Mouse (Mus musculus) gastrocnemius, adult 2 months (tissue): Measurements from ENCODE around the gene 2200002D01Rik. TPM values are rescaled to one million over a fixed set of nuclear protein-coding genes. Genes with fewer than 3 reads are reported as not detected.

Source experiments
- DNase-seq: peaks from one replicate; pipeline ENCODE4 v3.0.0; 2022
- H3K27ac ChIP-seq: fragments of 200-600 bp; 2 replicates; pipeline ENCODE4 v1.8.1; 2022; ENCODE audit warnings: mild to moderate bottlenecking
- H3K4me3 ChIP-seq: fragments of 200-600 bp; 2 replicates; pipeline ENCODE4 v1.8.1; 2022; ENCODE audit warnings: mild to moderate bottlenecking, moderate library complexity
- CTCF ChIP-seq: fragments of 200-600 bp; IDR thresholded peaks from 2 replicates; pipeline ENCODE4 v1.8.1; 2022; ENCODE audit warnings: antibody characterized with exemption, mild to moderate bottlenecking, moderate library complexity
- intact Hi-C: fragments of 180-260 bp; cut with DNase I; formaldehyde crosslinking; loops from one replicate; pipeline ENCODE4 v1.15.1; 2025
- long read RNA-seq, 2 experiments: library from polyadenylated mRNA; stranded (forward); transcript quantifications; one replicate each; pipeline ENCODE4 v2.0.0; 2021
- total RNA-seq, 2 experiments: library from RNA; stranded (reverse); gene quantifications; 2 replicates each; pipeline ENCODE4 v1.2.3; 2021

2200002D01Rik gene
- total RNA-seq, result under 1 TPM; 0.64 to 0.81 TPM
- long read RNA-seq, experiment 1, partial matches to known transcripts, result 1 of 1 reads
- long read RNA-seq, experiment 1, other reads (novel, unspliced or antisense), result 0 of 1 reads
- long read RNA-seq, experiment 2, result 0 reads

DNA sequence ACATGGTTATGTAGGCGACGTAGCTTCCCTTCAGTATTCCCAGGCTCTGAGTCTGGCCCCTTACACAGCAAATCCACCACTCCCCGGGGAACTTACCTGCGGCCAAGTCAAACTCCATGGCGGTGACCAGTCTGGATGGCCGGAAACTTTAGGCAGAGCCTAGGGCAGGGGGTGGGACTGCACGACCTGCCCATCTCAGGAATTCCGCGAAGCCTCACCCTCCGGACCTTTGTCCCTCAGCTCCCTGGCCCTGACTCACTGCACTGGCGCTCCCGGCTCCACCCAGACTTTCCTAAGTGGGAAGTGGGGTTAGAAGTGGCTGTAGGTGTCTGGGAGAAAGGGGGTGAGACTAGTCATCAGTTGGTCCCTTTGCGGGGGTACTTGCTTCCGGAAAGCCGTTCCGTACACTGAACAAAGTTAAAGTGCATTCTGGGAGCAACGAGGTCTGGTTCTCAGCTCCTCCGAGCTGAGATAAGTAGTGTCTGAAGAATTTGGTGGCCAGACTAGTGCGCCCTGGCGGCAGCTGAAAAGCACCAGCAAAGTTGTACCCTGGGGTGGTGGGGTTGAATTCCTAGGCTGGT is at the start of gene 2200002D01Rik:
Gene 2200002D01Rik (minus strand): TSS at position 206 of the 581 bp plus-strand sequence.
- peak; percentile 43 for DNase-seq
- peak within 1 kb of the TSS; percentile 75 for H3K27ac ChIP-seq

DNA sequence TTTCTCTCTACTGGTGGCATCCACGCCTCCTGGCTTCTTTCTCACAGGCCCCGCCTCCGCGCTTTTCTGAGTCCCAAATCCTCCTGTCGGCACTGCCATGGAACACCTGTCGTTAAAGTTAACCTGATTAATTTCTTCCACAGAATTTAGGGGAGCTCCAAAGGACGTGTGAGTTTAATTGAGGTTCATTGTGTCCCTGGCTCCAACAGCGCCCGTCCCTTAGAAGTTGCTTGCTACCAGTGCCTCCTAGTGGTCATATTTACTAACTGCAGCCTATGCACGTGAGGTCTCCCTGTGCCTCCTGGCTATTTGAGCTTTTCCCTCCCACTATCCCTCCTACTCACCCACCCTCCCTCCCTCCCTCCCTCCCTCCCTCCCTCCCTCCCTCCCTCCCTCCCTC is 48.7 kb upstream of the 2200002D01Rik start:
- intact Hi-C loops, result loop anchor here (2.0 kb wide), 2 partner anchors 50 to 166 kb away; no protein-coding TSS in a partner anchor
- peak; percentile 66 for DNase-seq

More for the DNA sequence above, at the start of gene 2200002D01Rik:
- peak within 1 kb of the TSS; percentile 69 for H3K4me3 ChIP-seq
- no peak for TF ChIP-seq CTCF
- intact Hi-C loops, result no loop called here

DNA sequence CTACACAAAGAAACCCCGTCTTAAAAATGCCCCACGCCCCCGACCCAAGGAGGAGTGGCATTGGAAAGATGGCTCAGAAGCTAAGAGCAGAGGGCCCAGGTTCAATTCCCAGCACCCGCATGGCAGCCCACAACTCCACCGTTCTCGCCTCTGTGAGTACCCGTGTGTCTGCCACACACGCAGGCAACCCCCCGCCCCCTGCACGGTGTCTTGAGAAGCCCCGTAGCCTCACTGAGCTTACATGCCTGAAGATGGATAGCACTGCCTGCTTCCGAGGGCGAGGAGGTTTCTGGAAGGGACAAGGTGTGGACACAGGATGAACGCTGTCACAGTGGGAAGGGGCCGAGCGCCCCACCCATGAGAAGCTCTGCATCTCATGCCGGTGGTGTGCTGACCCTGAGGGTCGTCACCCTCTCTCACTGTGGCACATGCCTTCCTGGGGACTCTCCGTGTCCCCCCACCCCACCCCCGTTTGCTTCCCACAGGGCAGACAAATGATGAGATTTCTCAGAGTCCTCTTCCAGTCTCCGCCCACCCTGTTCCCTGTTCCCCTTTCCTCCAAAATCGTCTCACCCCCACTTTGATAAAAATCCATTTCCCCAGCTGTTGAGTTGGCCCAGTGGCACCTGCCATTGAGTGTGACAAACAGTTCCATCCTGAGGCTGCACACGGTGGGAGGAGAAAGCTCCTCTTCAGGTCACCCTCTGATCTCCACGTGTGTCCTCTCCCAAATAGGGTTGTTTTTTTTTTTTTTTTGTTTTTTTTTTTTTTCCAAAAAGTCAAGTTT is 47.8 kb upstream of the 2200002D01Rik start:
- intact Hi-C loops, result loop anchor here (2.0 kb wide), 2 partner anchors 49 to 165 kb away; no protein-coding TSS in a partner anchor

More for the DNA sequence above, 48.7 kb upstream of the 2200002D01Rik start:
- peak; percentile 84 for TF ChIP-seq CTCF
- Histone ChIP-seq H3K4me3 (peak overlapping the region; percentile 36; the same call in 1 of the 2 replicates), H3K27ac (no peak overlapping the region)

DNA sequence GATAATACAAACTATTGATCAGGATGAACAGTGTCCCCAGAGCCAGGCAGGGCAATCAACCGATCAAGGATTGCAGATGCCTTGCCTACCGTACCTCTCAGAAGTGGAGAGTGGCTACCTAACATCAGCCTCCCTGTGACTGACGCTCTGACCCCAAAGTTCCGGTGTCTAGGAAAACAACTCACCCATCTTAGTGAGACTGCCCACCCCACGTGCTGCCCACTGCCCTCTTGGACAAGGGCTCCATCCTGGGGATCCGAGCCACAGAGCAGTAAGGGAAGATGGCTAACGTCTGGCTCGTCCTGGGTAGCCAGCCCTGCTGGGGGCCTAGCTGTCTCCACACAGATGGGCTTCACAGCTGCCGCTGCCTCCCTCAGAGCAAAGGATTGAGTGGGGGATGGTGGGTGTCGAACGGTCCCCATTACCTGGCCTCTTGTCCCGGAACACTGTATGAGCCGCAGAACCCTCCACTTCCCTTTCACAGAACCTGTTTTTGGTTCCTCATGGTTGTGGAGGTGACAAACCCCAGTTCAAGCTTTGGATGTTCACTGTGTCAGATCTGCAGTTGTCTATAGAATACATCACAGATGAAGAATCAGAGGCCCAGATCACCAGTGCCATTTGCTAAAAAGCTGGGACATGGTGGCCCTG is 46.0 kb upstream of the 2200002D01Rik start:
- TF ChIP-seq CTCF, result no peak
- no peak for DNase-seq
- Histone ChIP-seq H3K4me3 (no peak overlapping the region), H3K27ac (peak overlapping the region; percentile 83)
- intact Hi-C loops, result no loop called here

More for the DNA sequence above, 47.8 kb upstream of the 2200002D01Rik start:
- no peak for DNase-seq
- no peak overlapping the region for H3K4me3 ChIP-seq
- no peak overlapping the region for H3K27ac ChIP-seq
- TF ChIP-seq CTCF, result no peak

DNA sequence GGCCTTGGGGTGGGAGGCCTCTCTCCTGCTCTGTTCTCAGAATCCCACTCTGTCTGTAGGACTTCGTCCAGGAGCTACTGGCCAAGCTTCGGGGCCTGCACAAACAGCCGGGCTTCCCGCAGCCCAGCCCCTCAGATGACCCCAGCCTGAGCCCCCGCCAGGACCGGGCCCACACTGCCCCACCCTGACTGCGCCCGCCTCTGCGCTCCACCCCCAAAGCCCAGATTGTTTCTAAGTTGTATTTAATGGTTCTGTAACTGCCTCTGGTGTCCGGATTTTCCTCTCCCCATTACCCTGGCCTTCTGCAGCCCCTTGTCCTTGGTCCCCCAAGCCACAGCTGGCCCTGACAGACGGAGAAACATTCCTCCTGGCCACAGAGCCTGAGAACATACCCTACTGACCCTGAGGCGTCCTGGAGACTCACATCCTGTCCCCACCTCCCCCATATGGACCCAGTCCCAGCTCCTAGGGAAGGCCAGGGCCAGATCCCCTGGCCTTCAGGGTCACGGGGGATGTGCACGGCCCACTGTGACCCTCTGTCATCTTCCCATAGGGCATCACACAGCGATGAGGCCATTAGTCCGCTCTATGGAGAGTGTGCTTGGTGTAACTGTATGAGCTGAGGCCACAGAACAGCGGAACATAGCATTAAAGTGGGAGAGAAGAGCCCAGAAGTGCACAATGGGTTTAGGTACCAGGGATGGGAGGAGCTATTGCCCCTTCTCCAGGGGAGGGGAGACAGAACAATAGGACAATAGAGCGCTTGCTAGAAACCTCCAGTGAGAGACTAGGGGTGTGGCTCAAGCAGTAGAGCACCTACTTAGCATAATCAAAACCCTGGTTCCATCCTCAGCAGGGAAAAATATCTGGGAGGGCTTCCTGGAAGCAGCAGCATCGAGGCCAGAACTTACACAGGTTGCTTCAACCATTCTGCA is 45.1 kb upstream of the 2200002D01Rik start:
- no peak for TF ChIP-seq CTCF
- 0 out of 2 replicates have a peak overlapping the region, but pooled peaks have one; percentile 11 for H3K4me3 ChIP-seq
- H3K27ac ChIP-seq, result peak overlapping the region; percentile 83
- peak; percentile 59 for DNase-seq
- intact Hi-C loops, result no loop called here

DNA sequence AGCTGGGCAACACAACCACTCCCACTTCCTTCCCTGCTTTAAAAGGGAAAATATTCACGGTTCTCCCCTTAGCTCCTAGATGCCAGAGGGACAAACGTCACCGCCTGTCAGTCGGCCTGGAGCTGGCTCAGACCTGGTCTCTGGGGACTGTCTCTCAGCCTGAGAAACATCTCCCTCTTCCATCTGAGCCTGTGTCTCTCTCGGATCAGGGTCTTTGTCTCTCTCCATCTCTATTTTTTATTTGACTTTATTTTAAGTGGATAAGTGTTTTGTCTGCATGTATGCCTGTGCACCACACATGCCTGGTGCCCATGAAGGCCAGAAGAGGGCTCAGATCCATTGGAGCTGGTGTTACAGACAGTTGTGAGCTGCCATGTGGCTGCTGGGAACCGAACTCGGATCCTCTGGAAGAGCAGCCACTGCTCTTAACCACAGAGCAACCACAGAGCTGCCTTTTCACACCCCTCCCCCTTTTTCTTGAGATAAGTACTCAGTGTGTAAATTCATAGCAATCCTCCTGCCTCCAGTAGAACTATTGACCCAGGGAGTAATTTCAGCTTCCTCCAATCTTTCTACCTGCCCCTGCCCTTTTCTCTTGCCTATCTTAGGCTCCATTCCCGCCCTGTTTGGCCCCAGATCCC is 44.3 kb upstream of the 2200002D01Rik start:
- no peak for DNase-seq
- peak overlapping the region; percentile 83 for H3K27ac ChIP-seq
- H3K4me3 ChIP-seq, result 0 out of 2 replicates have a peak overlapping the region, but pooled peaks have one; percentile 11
- TF ChIP-seq CTCF, result no peak
- intact Hi-C loops, result no loop called here

DNA sequence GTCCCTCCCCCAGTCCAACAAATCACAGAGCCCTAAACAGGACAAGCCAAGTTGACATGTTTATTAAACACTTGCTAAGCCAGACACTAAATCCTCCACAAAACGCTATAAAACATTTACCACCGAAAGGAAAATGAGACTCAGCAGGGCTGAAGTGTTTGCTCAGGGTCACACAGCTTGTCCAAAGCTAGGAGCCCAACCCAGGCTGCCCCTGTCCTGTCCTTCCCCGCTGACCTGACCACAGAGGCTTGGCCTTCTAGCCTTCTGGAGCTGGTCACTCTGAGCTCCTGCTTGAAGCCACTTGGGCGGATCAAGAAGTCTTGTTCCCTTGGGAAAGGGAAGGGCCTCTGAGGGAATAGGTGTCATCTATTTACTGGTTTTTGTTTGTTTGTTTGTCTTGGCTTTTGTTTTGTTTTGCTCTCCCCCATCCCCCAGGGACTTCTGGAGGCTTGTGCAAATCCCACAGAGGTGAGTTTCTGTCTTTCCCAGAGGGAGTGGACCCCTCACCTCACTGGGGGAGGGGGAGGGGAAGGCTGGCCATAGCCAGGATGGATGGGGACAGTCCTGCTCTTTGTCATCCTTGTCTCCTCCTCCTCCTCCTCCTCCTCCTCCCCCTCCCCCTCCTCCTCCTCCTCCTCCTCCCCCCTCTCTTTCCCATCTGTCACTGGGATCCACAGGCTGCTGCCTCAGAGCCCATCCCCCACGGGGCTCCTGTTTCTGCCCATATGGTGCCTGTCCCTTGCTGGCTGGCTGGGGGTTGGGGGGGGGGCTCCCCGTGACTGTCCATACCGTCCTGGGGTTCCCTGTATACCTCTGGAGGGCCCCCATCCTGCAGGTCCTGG is 43.6 kb upstream of the 2200002D01Rik start:
- DNase-seq, result no peak
- intact Hi-C loops, result no loop called here
- Histone ChIP-seq H3K27ac (peak overlapping the region; percentile 83), H3K4me3 (peak overlapping the region; percentile 80)
- no peak for TF ChIP-seq CTCF

DNA sequence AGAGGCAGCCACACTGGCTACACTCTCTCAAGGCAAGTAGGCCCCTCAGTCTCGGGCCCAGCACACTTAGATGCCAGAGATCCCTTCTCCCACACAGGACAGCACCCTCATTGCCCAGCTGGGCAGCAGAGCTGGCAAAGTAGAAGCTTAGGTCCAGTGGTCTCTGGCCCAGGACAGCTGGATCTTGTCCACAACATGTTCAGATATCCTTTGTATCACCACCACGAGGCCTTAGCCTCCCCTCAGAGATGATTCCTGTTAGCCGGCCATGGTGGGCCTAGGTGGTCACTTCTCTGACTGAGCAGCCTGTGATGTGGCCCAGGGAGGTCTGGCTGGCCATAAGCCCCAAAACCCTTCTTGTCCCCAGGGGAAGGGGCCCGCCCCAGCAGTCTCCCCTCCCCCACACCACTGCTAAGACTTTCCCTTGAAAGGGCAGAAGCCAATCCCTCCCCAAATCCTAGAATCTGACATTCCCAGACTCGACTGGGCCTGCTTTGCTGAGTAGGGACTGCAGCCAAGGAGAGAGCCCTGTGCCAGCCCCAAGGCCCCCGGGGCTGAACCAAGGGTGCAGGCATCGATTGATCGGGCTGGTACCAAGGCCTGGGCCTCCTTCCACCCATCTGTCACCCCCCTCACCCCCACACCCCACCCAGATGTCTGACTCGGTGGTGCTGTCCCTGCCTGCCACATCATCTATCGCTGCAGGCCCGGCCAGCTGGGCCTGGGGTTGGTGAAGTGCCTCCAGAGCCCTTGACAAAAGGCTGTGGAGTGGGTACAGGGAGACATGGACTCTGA is 42.6 kb upstream of the 2200002D01Rik start:
- Histone ChIP-seq H3K4me3 (peak overlapping the region; percentile 80), H3K27ac (peak overlapping the region; percentile 83)
- no peak for TF ChIP-seq CTCF
- no peak for DNase-seq
- intact Hi-C loops, result no loop called here

DNA sequence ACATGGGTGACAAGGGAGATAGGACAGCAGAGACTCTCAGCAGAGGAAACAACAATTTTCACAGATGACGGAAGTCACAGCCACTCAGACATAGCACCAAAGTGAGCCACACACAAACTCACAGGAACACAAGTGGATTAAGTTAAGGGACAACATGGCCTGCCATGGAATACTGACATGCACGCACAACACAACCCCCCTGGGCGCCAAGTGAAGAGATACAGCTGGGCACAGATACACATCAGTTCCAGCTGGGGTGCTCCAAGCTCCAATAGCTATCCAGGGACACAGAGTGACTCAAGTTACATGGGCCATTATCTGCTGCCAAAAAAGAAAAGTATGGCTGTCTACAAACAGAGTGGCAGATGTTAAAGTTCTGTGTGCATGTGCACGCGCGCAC is 41.6 kb upstream of the 2200002D01Rik start:
- Histone ChIP-seq H3K4me3 (peak overlapping the region; percentile 80), H3K27ac (peak overlapping the region; percentile 83)
- intact Hi-C loops, result no loop called here
- DNase-seq, result no peak
- TF ChIP-seq CTCF, result no peak
